In the genomic region with DNA sequence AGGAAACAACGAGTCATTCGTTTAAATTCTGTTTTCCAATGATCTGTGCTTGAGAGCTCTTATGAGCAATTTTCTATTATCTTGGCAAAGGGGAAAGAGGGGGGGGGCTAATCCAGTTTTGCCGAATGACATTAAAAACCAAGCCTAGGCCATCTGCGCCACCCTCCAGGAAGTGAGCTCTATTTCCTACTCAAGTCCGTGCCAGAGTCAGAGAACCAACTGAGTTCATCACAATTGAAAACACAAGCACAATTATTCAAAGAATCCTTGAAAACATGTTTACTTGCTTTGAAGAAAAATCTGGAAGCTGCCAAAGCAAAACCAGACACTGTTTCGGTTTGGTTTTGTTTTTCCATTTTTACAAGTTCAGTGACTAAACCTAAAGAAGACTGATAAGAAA, we compare ENCODE assay signal across 9 mouse cellular contexts.
A peak's percentile ranks its signal among the peaks of the same experiment; 100 is the strongest.
DNase-seq lines count a peak whose midpoint lies in the region.
"Had no signal": no experiment of that assay in that cellular context is flagged by ENCODE, and none has a peak within 500 bp of the region (broad histone marks: within the 10 kb centered on the region; RNA-seq: fewer than 3 reads in every experiment).

No protein-coding gene starts in this region.

- DNase-seq in left cerebral cortex, postnatal 4 days, result peak; percentile 55
- DNase-seq in left cerebral cortex, adult 9 months (ENCODE audit: low spot score in 2 of 2), result no peak
- DNase-seq in Muller cell, postnatal 12 days (ENCODE audit: inconsistent ontology term), result peak; percentile 37
- DNase-seq in cerebellum, adult 18-20 months, result peak; percentile 75 to 85
- DNase-seq in kidney, postnatal 36 days, result peak; percentile 46 to 51
- DNase-seq in spleen, postnatal 36 days (ENCODE audit: low spot score in 2 of 2), result no peak
- no peak for DNase-seq in layer of hippocampus, adult 9-11 months
- DNase-seq: embryo, embryonic 11 days; lung, embryonic 14.5 days had no signal

- intact Hi-C loops in left cerebral cortex, postnatal 4 days (cut with DNase I), result no loop called here

Comparison
In these comparisons a context has a peak if more than half of its experiments do, and no peak if none do; other contexts are left out.
1. DNase-seq: peak in left cerebral cortex, postnatal 4 days (single experiment), Muller cell, postnatal 12 days (single experiment), cerebellum, adult 18-20 months (2 of 2) and kidney, postnatal 36 days (2 of 2); none in left cerebral cortex, adult 9 months (0 of 2), spleen, postnatal 36 days (0 of 2) and layer of hippocampus, adult 9-11 months (single experiment).